Mouse (Mus musculus) heart, postnatal 0 days (tissue): ENCODE results near the gene Bcl2l1. TPM values are rescaled to one million over a fixed set of nuclear protein-coding genes. Genes with fewer than 3 reads are reported as not detected.

ENCODE experiments used
- ATAC-seq: fragments of 200-750 bp; cut with Nextera tagmentation; 2 replicates; pipeline ENCODE4 v1.8.0; 2017; ENCODE audit warnings: low read depth, moderate number of reproducible peaks, moderate library complexity; ENCODE audit not compliant: insufficient read depth
- DNase-seq: peaks from one replicate; pipeline ENCODE4 v3.0.0-alpha.2; 2016; ENCODE audit warnings: low spot score
- H3K27ac ChIP-seq: fragments of 300-500 bp; sonication (generic); 2 replicates; pipeline ENCODE4 v1.5.1; 2014; ENCODE audit warnings: low read depth, mild to moderate bottlenecking
- H3K27me3 ChIP-seq: fragments of 300-500 bp; sonication (generic); 2 replicates; pipeline ENCODE4 v1.6.1; 2014; ENCODE audit warnings: low read length, mixed read lengths; ENCODE audit not compliant: control insufficient read depth, insufficient read depth
- H3K36me3 ChIP-seq: fragments of 300-500 bp; sonication (generic); replicated peaks from 2 replicates; pipeline ENCODE4 v1.6.1; 2014; ENCODE audit warnings: low read length, mixed read lengths; ENCODE audit not compliant: control insufficient read depth, insufficient read depth
- H3K4me1 ChIP-seq: fragments of 300-500 bp; sonication (generic); 2 replicates; pipeline ENCODE4 v1.6.1; 2014; ENCODE audit warnings: antibody characterized with exemption; ENCODE audit not compliant: control insufficient read depth, insufficient read depth
- H3K4me2 ChIP-seq: fragments of 300-500 bp; sonication (generic); 2 replicates; pipeline ENCODE4 v1.6.1; 2014; ENCODE audit warnings: low read depth, mild to moderate bottlenecking, low read length, moderate library complexity
- H3K4me3 ChIP-seq: fragments of 300-500 bp; sonication (generic); 2 replicates; pipeline ENCODE4 v1.5.1; 2014; ENCODE audit warnings: low read depth, low read length
- H3K9ac ChIP-seq: fragments of 300-500 bp; sonication (generic); replicated peaks from 2 replicates; pipeline ENCODE4 v1.6.1; 2014; ENCODE audit warnings: low read depth, low read length, mixed read lengths
- H3K9me3 ChIP-seq: fragments of 300-500 bp; sonication (generic); replicated peaks from 2 replicates; pipeline ENCODE4 v1.6.1; 2016; ENCODE audit warnings: low read length; ENCODE audit not compliant: control insufficient read depth
- CTCF ChIP-seq: IDR thresholded peaks from 2 replicates; pipeline ENCODE4 v1.5.1; 2016; ENCODE audit warnings: antibody characterized with exemption, control low read depth, low read depth
- EP300 ChIP-seq: IDR thresholded peaks from 2 replicates; pipeline ENCODE4 v1.6.1; 2016; ENCODE audit warnings: antibody characterized with exemption, low read depth
- WGBS: fragments of 180-500 bp; shearing (Covaris S2); extraction: QIAGEN DNeasy Blood & Tissue Kit; methylation state at CpG from one replicate; pipeline ENCODE4 v1.1.7; 2014; 5-methylcytosine and 5-hydroxymethylcytosine counted together
- polyA plus RNA-seq: library from polyadenylated mRNA; unstranded; fragments of >200 nt; fragmentation: Nextera tagmentation; extraction: Ambion mirVana; gene quantifications from 2 replicates; pipeline ENCODE4 v1.2.1, GENCODE M21; 2015
- total RNA-seq: library from RNA; depleted of rRNA; stranded (reverse); fragments of >200 nt; gene quantifications from 2 replicates; pipeline ENCODE4 v1.2.3, GENCODE M21; 2014; ENCODE audit warnings: low replicate concordance

Bcl2l1 gene
- total and polyA plus RNA-seq, 2 experiments from 2014 or later = 35.0 to 75.6 TPM

DNA sequence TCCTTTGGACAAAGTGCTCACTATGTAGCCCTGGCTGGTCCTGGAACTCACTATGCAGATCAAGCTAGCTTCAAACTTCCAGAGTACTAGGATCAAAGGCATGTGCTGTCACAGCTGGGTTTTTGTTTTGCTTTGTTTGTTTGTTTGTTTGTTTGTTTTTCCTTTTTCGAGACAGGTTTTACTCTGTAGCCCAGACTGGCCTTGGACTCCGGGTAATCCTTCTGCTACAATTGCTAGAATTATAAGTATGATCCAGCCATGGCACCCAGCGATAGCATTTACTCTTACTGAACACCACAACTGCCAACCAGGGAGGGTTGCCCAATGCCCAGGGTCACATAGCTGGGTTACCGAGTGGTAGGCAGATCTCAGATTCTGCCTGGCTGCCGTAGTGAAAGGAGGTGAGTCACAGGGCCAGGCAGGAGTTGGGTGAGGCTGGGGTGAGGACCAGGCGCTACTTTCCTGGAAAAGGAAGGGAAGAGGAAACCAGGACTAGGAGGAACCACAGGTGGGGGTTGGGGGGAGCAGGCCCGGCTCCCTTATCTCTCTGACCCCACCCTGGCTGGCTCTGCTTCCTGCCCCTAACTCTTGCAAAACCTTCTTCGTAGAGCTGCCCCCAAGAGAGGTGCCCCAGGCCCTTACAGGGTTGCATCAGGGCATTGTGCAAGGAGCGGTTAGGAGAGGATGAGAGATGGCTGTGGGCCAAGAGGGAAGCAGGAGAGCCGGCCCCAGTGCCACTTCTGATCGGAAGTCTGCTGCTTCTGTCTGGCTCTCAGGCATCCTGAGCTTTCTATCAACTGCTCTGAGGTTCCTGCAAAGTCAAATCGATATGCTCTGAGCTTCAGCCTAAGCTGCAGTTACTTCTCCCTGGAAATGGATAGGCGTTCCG, 90.1 kb downstream of the Bcl2l1 start:
- no peak for TF ChIP-seq CTCF
- TF ChIP-seq EP300 = no peak
- peak; percentile 32 for ATAC-seq
- WGBS = 32% methylated on average over 14 of the region's 14 CpGs
- peak overlapping the region; percentile 79 for H3K27ac ChIP-seq
- peaks cover 19% of the 10 kb centered on the region; the same call in 1 of the 2 replicates for H3K4me1 ChIP-seq
- no peaks in the 10 kb centered on the region for H3K36me3 ChIP-seq
- peak overlapping the region; percentile 17; the same call in 1 of the 2 replicates for H3K9ac ChIP-seq
- peak; percentile 95 for DNase-seq
- H3K4me2 ChIP-seq = peak overlapping the region; percentile 46
- H3K27me3 ChIP-seq = no peaks in the 10 kb centered on the region
- H3K9me3 ChIP-seq = no peaks in the 10 kb centered on the region
- no peak overlapping the region for H3K4me3 ChIP-seq

- no peak overlapping the region for H3K9ac ChIP-seq
- peaks cover 19% of the 10 kb centered on the region; the same call in 1 of the 2 replicates for H3K4me1 ChIP-seq
- H3K4me3 ChIP-seq = no peak overlapping the region
- DNase-seq (no peak), ATAC-seq (no peak)
- H3K36me3 ChIP-seq = no peaks in the 10 kb centered on the region
- H3K9me3 ChIP-seq = no peaks in the 10 kb centered on the region
- no peak overlapping the region for H3K4me2 ChIP-seq
- H3K27me3 ChIP-seq = no peaks in the 10 kb centered on the region
- WGBS = 89% methylated on average over 5 of the region's 5 CpGs
- no peak overlapping the region for H3K27ac ChIP-seq
- TF ChIP-seq EP300 (no peak), CTCF (no peak)
Measured at GRCm38 (mm10) chr2:152740490-152740889, 91.0 kb downstream of the Bcl2l1 start.

DNA sequence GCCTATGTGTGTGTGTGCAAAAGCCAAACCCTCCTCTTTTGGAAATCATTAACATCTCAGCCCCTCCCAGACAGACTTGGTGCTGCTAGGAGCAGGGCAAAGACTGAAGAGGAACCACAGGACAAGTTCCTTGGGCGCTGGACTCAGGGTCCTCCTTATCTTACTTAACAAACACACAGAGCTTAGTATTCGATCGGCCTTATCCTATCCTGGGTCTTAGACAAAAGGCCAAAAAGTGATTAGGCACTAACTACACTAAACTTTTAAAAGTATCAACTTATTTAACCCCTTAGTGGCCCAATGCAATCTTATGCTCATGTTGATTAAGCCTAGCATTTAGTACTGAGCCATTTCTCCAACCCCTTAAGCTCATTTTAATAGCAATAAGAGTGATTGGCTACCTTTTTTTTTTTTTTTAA, 91.7 kb downstream of the Bcl2l1 start:
- H3K4me3 ChIP-seq = no peak overlapping the region
- TF ChIP-seq CTCF (no peak), EP300 (no peak)
- H3K36me3 ChIP-seq = no peaks in the 10 kb centered on the region
- WGBS = 33% methylated on average over 3 of the region's 3 CpGs
- H3K9me3 ChIP-seq = no peaks in the 10 kb centered on the region
- H3K4me1 ChIP-seq = peaks cover 19% of the 10 kb centered on the region; the same call in 1 of the 2 replicates
- no peaks in the 10 kb centered on the region for H3K27me3 ChIP-seq
- no peak overlapping the region for H3K9ac ChIP-seq
- H3K27ac ChIP-seq = peak overlapping the region; percentile 89
- ATAC-seq (no peak), DNase-seq (no peak)
- H3K4me2 ChIP-seq = peak overlapping the region; percentile 73; the same call in 1 of the 2 replicates

GRCm38 (mm10) chr2:152739031-152739841, 92.3 kb downstream of the Bcl2l1 start:
- Histone ChIP-seq H3K4me2 (peak overlapping the region; percentile 73), H3K27ac (peak overlapping the region; percentile 89), H3K4me1 (peaks cover 22% of the 10 kb centered on the region), H3K9me3 (no peaks in the 10 kb centered on the region), H3K27me3 (no peaks in the 10 kb centered on the region), H3K4me3 (peak overlapping the region; percentile 71), H3K9ac (peak overlapping the region; percentile 79), H3K36me3 (no peaks in the 10 kb centered on the region)
- WGBS = 4% methylated on average over 33 of the region's 36 CpGs
- ATAC-seq (peak; percentile 19), DNase-seq (peak; percentile 73)
- TF ChIP-seq EP300 = peak; percentile 65
- TF ChIP-seq CTCF = no peak

DNA sequence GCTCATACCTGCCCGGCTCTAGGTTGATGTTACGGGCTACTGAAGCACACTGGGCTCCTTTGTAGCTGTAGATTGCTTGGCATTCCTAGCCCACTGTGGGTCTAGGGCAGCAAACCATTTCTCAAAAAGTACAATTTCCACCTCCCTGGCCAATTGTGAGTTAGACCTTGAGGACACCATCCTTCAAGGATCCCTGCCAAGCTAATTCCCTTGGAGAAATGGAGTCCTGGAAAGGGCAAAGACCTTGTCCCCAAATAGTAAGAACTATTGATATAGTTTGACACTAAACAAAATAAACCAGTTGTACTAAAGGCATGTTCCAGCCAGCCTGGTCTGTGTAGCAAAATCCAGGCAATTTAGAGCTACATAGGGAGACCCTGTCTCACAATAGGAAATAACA, 93.2 kb downstream of the Bcl2l1 start:
- H3K4me1 ChIP-seq = peaks cover 22% of the 10 kb centered on the region
- ATAC-seq = no peak
- WGBS = 56% methylated on average over 2 of the region's 2 CpGs

More for the DNA sequence above, 93.2 kb downstream of the Bcl2l1 start:
- H3K4me2 ChIP-seq = peak overlapping the region; percentile 73
- TF ChIP-seq CTCF = no peak
- no peak for TF ChIP-seq EP300
- no peaks in the 10 kb centered on the region for H3K9me3 ChIP-seq
- DNase-seq = no peak
- no peaks in the 10 kb centered on the region for H3K27me3 ChIP-seq
- peak overlapping the region; percentile 79 for H3K9ac ChIP-seq
- peak overlapping the region; percentile 89 for H3K27ac ChIP-seq
- H3K4me3 ChIP-seq = peak overlapping the region; percentile 71
- no peaks in the 10 kb centered on the region for H3K36me3 ChIP-seq
